Mouse (Mus musculus) cortical plate, adult 2 months (tissue): ENCODE data around the gene Gnb4.

ENCODE experiments used
- CTCF ChIP-seq: fragments of 200-500 bp; IDR thresholded peaks from 2 replicates; pipeline ENCODE4 v1.5.1; 2011; ENCODE audit warnings: mild to moderate bottlenecking, control low read depth, low read length; ENCODE audit not compliant: insufficient read depth; ENCODE audit errors: extremely low read depth
- POLR2A ChIP-seq: fragments of 200-500 bp; IDR thresholded peaks from 2 replicates; pipeline ENCODE4 v1.6.1; 2011; ENCODE audit warnings: mild to moderate bottlenecking, low read length, control low read depth; ENCODE audit not compliant: insufficient read depth; ENCODE audit errors: extremely low read depth

- TF ChIP-seq CTCF (no peak), POLR2A (no peak)
These were observed 36.4 kb upstream of the Gnb4 start for GRCm38 (mm10) chr3:32652739-32653138.
